Mouse (Mus musculus) limb, embryonic 14.5 days (tissue): Measurements from ENCODE around the gene Hibadh. TPM values are rescaled to one million over a fixed set of nuclear protein-coding genes. Genes with fewer than 3 reads are reported as not detected.

Experiments
- ATAC-seq: fragments of 200-750 bp; cut with Nextera tagmentation; 2 replicates; pipeline ENCODE4 v1.8.0; 2017; ENCODE audit warnings: low read depth, moderate number of reproducible peaks, moderate TSS enrichment; ENCODE audit not compliant: low FRiP score
- DNase-seq: peaks from one replicate; pipeline ENCODE4 v3.0.0-alpha.2; 2015; ENCODE audit warnings: low spot score
- H3K27ac ChIP-seq: fragments of 300-500 bp; sonication (generic); replicated peaks from 2 replicates; pipeline ENCODE4 v1.5.1; 2014; ENCODE audit warnings: low read depth, mild to moderate bottlenecking, low read length, moderate library complexity, mixed read lengths
- H3K27me3 ChIP-seq: fragments of 300-500 bp; sonication (generic); 2 replicates; pipeline ENCODE4 v1.6.1; 2014; ENCODE audit warnings: low read length, mixed read lengths; ENCODE audit not compliant: control insufficient read depth, insufficient read depth
- H3K36me3 ChIP-seq: fragments of 300-500 bp; sonication (generic); 2 replicates; pipeline ENCODE4 v1.6.1; 2014; ENCODE audit warnings: mild to moderate bottlenecking, low read length, moderate library complexity, mixed read lengths; ENCODE audit not compliant: control insufficient read depth, insufficient read depth
- H3K4me1 ChIP-seq: fragments of 300-500 bp; sonication (generic); 2 replicates; pipeline ENCODE4 v1.6.1; 2014; ENCODE audit warnings: antibody characterized with exemption, low read length, mixed read lengths; ENCODE audit not compliant: control insufficient read depth, insufficient read depth
- H3K4me2 ChIP-seq: fragments of 300-500 bp; sonication (generic); replicated peaks from 2 replicates; pipeline ENCODE4 v1.6.1; 2014; ENCODE audit warnings: low read depth, mild to moderate bottlenecking, low read length, moderate library complexity; ENCODE audit not compliant: severe bottlenecking
- H3K4me3 ChIP-seq: fragments of 300-500 bp; sonication (generic); replicated peaks from 2 replicates; pipeline ENCODE4 v1.5.1; 2014; ENCODE audit warnings: low read length
- H3K9ac ChIP-seq: fragments of 300-500 bp; sonication (generic); 2 replicates; pipeline ENCODE4 v1.6.1; 2014; ENCODE audit warnings: mild to moderate bottlenecking, low read depth, low read length, moderate library complexity; ENCODE audit not compliant: severe bottlenecking
- H3K9me3 ChIP-seq: fragments of 300-500 bp; sonication (generic); 2 replicates; pipeline ENCODE4 v1.6.1; 2016; ENCODE audit warnings: low read length; ENCODE audit not compliant: control insufficient read depth
- POLR2A ChIP-seq: fragments of 200-500 bp; IDR thresholded peaks from 2 replicates; pipeline ENCODE4 v1.8.0; 2012; ENCODE audit warnings: inconsistent platforms, mild to moderate bottlenecking, moderate library complexity, borderline replicate concordance; ENCODE audit not compliant: insufficient read depth, insufficient read length; ENCODE audit errors: extremely low read depth
- WGBS: fragments of 180-500 bp; shearing (Covaris S2); extraction: QIAGEN DNeasy Blood & Tissue Kit; methylation state at CpG from one replicate; pipeline ENCODE4 v1.1.7; 2014; 5-methylcytosine and 5-hydroxymethylcytosine counted together
- polyA plus RNA-seq, 2 experiments: library from polyadenylated mRNA; depleted of rRNA in 1 of 2; stranded (reverse) in 1 of 2; unstranded in 1 of 2; fragments of >200 nt; fragmentation: Nextera tagmentation in 1 of 2; extraction: Ambion mirVana in 1 of 2; gene quantifications; 2 replicates each; pipeline versions ENCODE4 v1.2.1 to v1.2.3; 2012 to 2014

The Hibadh gene
- polyA plus RNA-seq, 2 experiments, result 49.2 to 56.0 TPM

DNA sequence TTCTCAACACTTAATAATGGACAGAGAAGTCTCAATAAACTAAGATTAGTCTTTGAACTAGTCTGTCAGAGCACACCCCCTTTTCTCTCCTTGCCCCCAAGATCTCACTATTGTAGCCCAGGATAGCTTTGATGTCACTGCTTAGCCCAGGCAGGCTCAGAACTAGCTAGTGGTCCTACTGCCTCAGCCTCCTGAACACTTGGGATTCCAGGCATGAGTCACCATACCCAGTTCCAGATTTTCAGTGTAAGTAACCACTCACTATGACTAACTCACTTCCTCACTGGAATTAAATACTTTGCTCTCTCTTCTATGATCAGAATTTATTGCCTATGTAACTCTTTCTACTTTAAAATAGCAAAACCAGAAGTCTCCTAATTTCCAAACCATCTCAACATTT is 53.6 kb downstream of the Hibadh start:
- H3K27ac ChIP-seq, result no peak overlapping the region
- no peaks in the 10 kb centered on the region for H3K9me3 ChIP-seq
- H3K4me1 ChIP-seq, result no peaks in the 10 kb centered on the region
- DNase-seq (no peak), ATAC-seq (no peak)
- TF ChIP-seq POLR2A, result no peak
- no peak overlapping the region for H3K9ac ChIP-seq
- no peaks in the 10 kb centered on the region for H3K27me3 ChIP-seq
- no peak overlapping the region for H3K4me2 ChIP-seq
- H3K4me3 ChIP-seq, result no peak overlapping the region
- no peaks in the 10 kb centered on the region for H3K36me3 ChIP-seq

DNA sequence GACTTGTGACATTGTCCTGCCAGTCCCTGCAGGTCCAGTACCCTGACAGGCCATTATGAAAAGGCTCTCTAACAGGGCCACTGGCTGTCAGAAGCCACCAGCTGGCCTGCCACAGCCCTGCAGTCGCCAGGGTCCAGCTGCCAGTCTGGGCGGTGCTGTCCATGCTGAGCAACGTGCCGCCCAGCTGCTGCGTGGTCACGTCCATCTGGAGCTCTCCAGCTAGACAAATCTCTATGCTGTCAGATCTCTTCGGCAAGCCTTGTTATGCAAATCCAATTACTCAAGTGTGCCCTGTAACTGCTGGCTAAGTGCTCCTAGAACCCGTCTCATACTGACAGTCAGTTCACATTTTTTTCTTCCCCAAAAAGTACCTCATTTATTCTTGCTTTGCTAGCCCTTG is 55.8 kb downstream of the Hibadh start:
- Histone ChIP-seq H3K4me3 (no peak overlapping the region), H3K27me3 (no peaks in the 10 kb centered on the region), H3K4me2 (no peak overlapping the region), H3K36me3 (no peaks in the 10 kb centered on the region), H3K9me3 (no peaks in the 10 kb centered on the region), H3K27ac (no peak overlapping the region), H3K9ac (no peak overlapping the region), H3K4me1 (no peaks in the 10 kb centered on the region)
- DNase-seq (peak; percentile 26), ATAC-seq (peak; percentile 47; the same call in 1 of the 2 replicates)
- no peak for TF ChIP-seq POLR2A
- 12% methylated on average over 8 of the region's 8 CpGs for WGBS

DNA sequence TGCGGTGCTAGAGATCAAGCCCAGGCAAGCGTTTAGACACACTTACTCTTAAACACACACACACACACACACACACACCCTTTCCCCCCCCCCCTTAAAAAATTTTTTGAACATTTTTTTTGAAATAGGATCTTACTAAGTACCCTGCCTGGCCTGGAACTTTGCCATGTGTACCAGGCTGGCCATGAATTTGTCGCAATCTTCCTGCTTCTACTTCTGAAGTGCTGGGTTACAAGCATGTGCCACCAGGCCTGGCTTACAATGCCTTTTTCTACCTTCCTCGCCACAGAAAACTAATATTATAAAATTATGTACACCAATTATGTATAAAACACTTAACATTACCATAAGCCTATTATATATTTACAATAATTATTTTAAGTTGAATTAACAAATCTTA is 59.1 kb downstream of the Hibadh start:
- DNase-seq (no peak), ATAC-seq (no peak)
- Histone ChIP-seq H3K4me1 (peaks cover 5% of the 10 kb centered on the region; the same call in 1 of the 2 replicates), H3K27me3 (no peaks in the 10 kb centered on the region), H3K27ac (no peak overlapping the region), H3K4me2 (no peak overlapping the region), H3K9me3 (no peaks in the 10 kb centered on the region), H3K36me3 (no peaks in the 10 kb centered on the region), H3K4me3 (no peak overlapping the region), H3K9ac (no peak overlapping the region)
- no peak for TF ChIP-seq POLR2A
- 68% methylated on average over 4 of the region's 4 CpGs for WGBS

DNA sequence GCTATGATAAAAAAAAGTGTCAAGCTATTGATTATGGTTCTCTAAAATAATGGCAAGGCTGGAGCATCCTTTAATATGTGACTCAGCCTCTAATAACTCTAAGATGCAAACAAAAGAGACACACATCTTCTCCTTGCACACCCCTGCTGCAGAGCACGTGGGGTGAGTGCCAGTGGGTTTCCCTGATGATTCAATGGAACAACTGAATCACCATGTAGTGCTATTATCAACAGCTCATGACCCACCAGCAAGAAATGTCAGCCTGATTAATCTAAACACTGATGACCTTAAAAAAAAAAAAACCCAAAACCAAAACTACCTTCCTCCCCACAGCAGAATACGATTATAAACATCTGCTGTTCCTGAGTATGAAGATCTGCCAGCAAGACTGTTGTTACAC is 61.9 kb downstream of the Hibadh start:
- H3K9ac ChIP-seq, result no peak overlapping the region
- no peak overlapping the region for H3K4me2 ChIP-seq
- no peaks in the 10 kb centered on the region for H3K36me3 ChIP-seq
- H3K4me1 ChIP-seq, result peaks cover 5% of the 10 kb centered on the region; the same call in 1 of the 2 replicates
- TF ChIP-seq POLR2A, result no peak
- H3K4me3 ChIP-seq, result no peak overlapping the region
- H3K9me3 ChIP-seq, result no peaks in the 10 kb centered on the region
- H3K27me3 ChIP-seq, result no peaks in the 10 kb centered on the region
- DNase-seq, result no peak
- H3K27ac ChIP-seq, result no peak overlapping the region
- WGBS, result 51% methylated on average over 2 of the region's 2 CpGs
- ATAC-seq, result no peak

DNA sequence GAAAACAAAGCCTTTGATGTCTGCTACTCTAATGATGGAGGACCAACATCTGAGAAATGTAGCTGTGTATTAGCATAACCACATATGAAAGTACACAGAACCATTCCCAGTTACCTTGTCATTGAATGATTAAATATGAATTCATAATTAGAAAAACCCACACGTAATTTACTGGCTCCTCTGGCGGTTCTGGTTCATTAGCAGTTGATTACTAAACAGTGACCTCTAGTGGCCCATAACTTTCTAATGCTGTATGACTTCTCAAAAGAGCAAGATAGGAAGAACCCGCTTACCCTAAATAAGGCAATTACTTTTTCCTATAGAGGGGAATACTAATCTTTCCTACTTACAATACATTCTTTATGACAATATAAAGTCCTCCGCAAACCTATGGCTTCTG is 62.9 kb downstream of the Hibadh start:
- DNase-seq (peak; percentile 71), ATAC-seq (no peak)
- H3K4me1 ChIP-seq, result peaks cover 5% of the 10 kb centered on the region; the same call in 1 of the 2 replicates
- 18% methylated on average over 4 of the region's 4 CpGs for WGBS
- H3K4me2 ChIP-seq, result no peak overlapping the region
- H3K4me3 ChIP-seq, result no peak overlapping the region
- H3K9me3 ChIP-seq, result no peaks in the 10 kb centered on the region
- peaks cover 5% of the 10 kb centered on the region; the same call in 1 of the 2 replicates for H3K36me3 ChIP-seq
- no peak overlapping the region for H3K9ac ChIP-seq
- no peaks in the 10 kb centered on the region for H3K27me3 ChIP-seq
- no peak for TF ChIP-seq POLR2A
- no peak overlapping the region for H3K27ac ChIP-seq

DNA sequence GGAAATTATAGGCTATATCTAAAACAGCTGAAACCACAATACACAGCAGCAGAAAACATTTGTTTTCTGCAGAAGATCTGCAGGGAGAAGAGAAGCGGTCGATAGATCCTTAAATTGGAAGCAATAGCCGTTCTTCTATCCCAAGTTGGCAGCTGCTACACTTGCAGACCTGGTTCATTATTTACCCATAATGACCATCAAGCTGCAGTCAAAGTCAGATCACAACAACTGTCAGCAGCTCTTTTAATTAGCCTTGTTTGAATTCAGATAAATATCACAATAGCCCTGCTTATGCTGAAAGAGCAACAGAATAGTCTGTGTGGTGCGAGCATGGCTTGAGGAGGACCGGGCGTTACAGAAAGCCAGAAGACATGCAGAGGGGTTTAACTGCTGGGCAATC is 71.5 kb downstream of the Hibadh start:
- 74% methylated on average over 6 of the region's 6 CpGs for WGBS
- Histone ChIP-seq H3K36me3 (peaks cover 5% of the 10 kb centered on the region; the same call in 1 of the 2 replicates), H3K9ac (no peak overlapping the region)

More for the DNA sequence above, 71.5 kb downstream of the Hibadh start:
- no peak for ATAC-seq
- Histone ChIP-seq H3K27me3 (no peaks in the 10 kb centered on the region), H3K9me3 (no peaks in the 10 kb centered on the region), H3K4me3 (no peak overlapping the region), H3K27ac (no peak overlapping the region), H3K4me1 (no peaks in the 10 kb centered on the region), H3K4me2 (no peak overlapping the region)
- no peak for TF ChIP-seq POLR2A
- no peak for DNase-seq
